Mouse (Mus musculus): ENCODE measurements around the gene Rab43. TPM values are rescaled to one million over a fixed set of nuclear protein-coding genes. Genes with fewer than 3 reads are reported as not detected.

The Rab43 gene
- polyA plus RNA-seq, 1 experiment from 2014 or later: 7.5 TPM

- no peak for ATAC-seq (ENCODE audit: insufficient number of reproducible peaks, low FRiP score, low TSS enrichment, low read depth)
These were observed 52.1 kb downstream of the Rab43 start for GRCm38 (mm10) chr6:87759850-87760249.

GRCm38 (mm10) chr6:87759404-87759803, 52.6 kb downstream of the Rab43 start:
- no peaks in the 10 kb centered on the region for H3K9me3 ChIP-seq (ENCODE audit: control insufficient read depth, low read length)
- H3K36me3 ChIP-seq (ENCODE audit: control insufficient read depth, insufficient read depth, low read length): no peaks in the 10 kb centered on the region
- no peak overlapping the region for H3K4me2 ChIP-seq (ENCODE audit: low read depth, severe bottlenecking)
- WGBS: 71% methylated on average over 3 of the region's 3 CpGs
- DNase-seq (ENCODE audit: low spot score): no peak
- no peaks in the 10 kb centered on the region for H3K4me1 ChIP-seq (ENCODE audit: control insufficient read depth, insufficient read depth, low read length)
- no peak for ATAC-seq (ENCODE audit: insufficient number of reproducible peaks, low FRiP score, low TSS enrichment, low read depth)
- H3K27ac ChIP-seq (replicated peaks; ENCODE audit: low read depth, low read length): no peak overlapping the region
- no peak overlapping the region for H3K4me3 ChIP-seq (ENCODE audit: low read depth, low read length)
- H3K27me3 ChIP-seq (ENCODE audit: control insufficient read depth, insufficient read depth, low read length): no peaks in the 10 kb centered on the region
- H3K9ac ChIP-seq (ENCODE audit: low read length): no peak overlapping the region

More at GRCm38 (mm10) chr6:87759850-87760249, 52.1 kb downstream of the Rab43 start:
- no peaks in the 10 kb centered on the region for H3K36me3 ChIP-seq (ENCODE audit: control insufficient read depth, insufficient read depth, low read length)
- no peaks in the 10 kb centered on the region for H3K9me3 ChIP-seq (ENCODE audit: control insufficient read depth, low read length)
- WGBS: 86% methylated on average over 3 of the region's 3 CpGs
- H3K27me3 ChIP-seq (ENCODE audit: control insufficient read depth, insufficient read depth, low read length): no peaks in the 10 kb centered on the region
- no peaks in the 10 kb centered on the region for H3K4me1 ChIP-seq (ENCODE audit: control insufficient read depth, insufficient read depth, low read length)
- H3K4me2 ChIP-seq (ENCODE audit: low read depth, severe bottlenecking): no peak overlapping the region
- no peak overlapping the region for H3K4me3 ChIP-seq (ENCODE audit: low read depth, low read length)
- no peak overlapping the region for H3K9ac ChIP-seq (ENCODE audit: low read length)
- H3K27ac ChIP-seq (replicated peaks; ENCODE audit: low read depth, low read length): no peak overlapping the region
- no peak for DNase-seq (ENCODE audit: low spot score)

DNA sequence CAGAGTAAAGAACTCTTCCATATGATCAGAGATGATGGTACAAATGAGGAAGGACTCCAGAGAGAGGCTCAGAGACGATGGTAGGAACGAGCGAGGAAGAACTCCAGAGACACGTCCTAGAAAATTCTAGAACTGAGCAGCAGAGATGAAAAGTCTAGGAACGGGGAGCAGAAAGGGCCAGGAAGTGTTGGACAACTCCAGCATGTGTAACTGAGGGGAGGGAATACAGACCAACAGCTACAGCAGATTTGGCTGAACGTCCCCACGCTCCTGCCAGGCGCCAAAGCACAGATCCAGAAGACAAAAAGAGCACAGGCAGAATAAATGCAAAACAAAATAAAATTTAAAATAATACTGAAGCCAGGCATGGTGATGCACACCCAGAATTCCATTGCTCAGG, 55.1 kb downstream of the Rab43 start:
- Histone ChIP-seq H3K27me3 (ENCODE audit: control insufficient read depth, insufficient read depth, low read length) (no peaks in the 10 kb centered on the region), H3K9ac (ENCODE audit: low read length) (no peak overlapping the region), H3K4me2 (ENCODE audit: low read depth, severe bottlenecking) (no peak overlapping the region), H3K4me1 (ENCODE audit: control insufficient read depth, insufficient read depth, low read length) (no peaks in the 10 kb centered on the region), H3K36me3 (ENCODE audit: control insufficient read depth, insufficient read depth, low read length) (no peaks in the 10 kb centered on the region), H3K27ac (replicated peaks; ENCODE audit: low read depth, low read length) (no peak overlapping the region), H3K9me3 (ENCODE audit: control insufficient read depth, low read length) (no peaks in the 10 kb centered on the region), H3K4me3 (ENCODE audit: low read depth, low read length) (no peak overlapping the region)
- no peak for DNase-seq (ENCODE audit: low spot score)
- no peak for ATAC-seq (ENCODE audit: insufficient number of reproducible peaks, low FRiP score, low TSS enrichment, low read depth)
- 91% methylated on average over 8 of the region's 8 CpGs for WGBS

DNA sequence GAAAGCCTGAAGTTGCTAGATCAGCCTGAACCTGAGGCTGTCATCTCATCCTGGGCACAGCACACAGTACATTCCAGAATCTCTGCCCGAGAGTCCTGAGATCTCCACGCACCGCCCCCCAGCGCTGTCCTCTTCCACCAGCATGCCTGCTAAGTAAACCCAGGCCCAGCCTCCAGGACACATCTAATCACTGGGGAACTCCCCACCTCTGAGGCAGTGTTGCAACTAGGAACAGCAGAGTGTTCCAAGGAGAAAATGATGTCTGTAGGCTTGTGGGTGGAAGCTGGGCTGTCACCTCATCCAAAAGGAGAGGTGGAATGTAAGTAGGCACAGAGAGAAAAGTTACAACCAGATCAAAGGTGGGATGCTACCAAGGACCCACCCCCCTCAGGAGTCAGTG, 56.8 kb downstream of the Rab43 start:
- no peaks in the 10 kb centered on the region for H3K9me3 ChIP-seq (ENCODE audit: control insufficient read depth, low read length)
- H3K36me3 ChIP-seq (ENCODE audit: control insufficient read depth, insufficient read depth, low read length): no peaks in the 10 kb centered on the region
- H3K9ac ChIP-seq (ENCODE audit: low read length): no peak overlapping the region
- H3K27me3 ChIP-seq (ENCODE audit: control insufficient read depth, insufficient read depth, low read length): no peaks in the 10 kb centered on the region
- H3K4me1 ChIP-seq (ENCODE audit: control insufficient read depth, insufficient read depth, low read length): no peaks in the 10 kb centered on the region
- WGBS: 86% methylated on average over 4 of the region's 4 CpGs
- DNase-seq (ENCODE audit: low spot score): no peak
- no peak overlapping the region for H3K27ac ChIP-seq (replicated peaks; ENCODE audit: low read depth, low read length)
- no peak overlapping the region for H3K4me3 ChIP-seq (ENCODE audit: low read depth, low read length)
- no peak for ATAC-seq (ENCODE audit: insufficient number of reproducible peaks, low FRiP score, low TSS enrichment, low read depth)
- H3K4me2 ChIP-seq (ENCODE audit: low read depth, severe bottlenecking): no peak overlapping the region

- H3K27ac ChIP-seq (replicated peaks; ENCODE audit: low read depth, low read length): no peak overlapping the region
- no peak overlapping the region for H3K9ac ChIP-seq (ENCODE audit: low read length)
- no peaks in the 10 kb centered on the region for H3K27me3 ChIP-seq (ENCODE audit: control insufficient read depth, insufficient read depth, low read length)
- H3K4me1 ChIP-seq (ENCODE audit: control insufficient read depth, insufficient read depth, low read length): no peaks in the 10 kb centered on the region
- no peaks in the 10 kb centered on the region for H3K36me3 ChIP-seq (ENCODE audit: control insufficient read depth, insufficient read depth, low read length)
- ATAC-seq (ENCODE audit: insufficient number of reproducible peaks, low FRiP score, low TSS enrichment, low read depth): no peak
- no peak overlapping the region for H3K4me2 ChIP-seq (ENCODE audit: low read depth, severe bottlenecking)
- 82% methylated on average over 6 of the region's 6 CpGs for WGBS
- no peak overlapping the region for H3K4me3 ChIP-seq (ENCODE audit: low read depth, low read length)
- no peak for DNase-seq (ENCODE audit: low spot score)
- H3K9me3 ChIP-seq (ENCODE audit: control insufficient read depth, low read length): no peaks in the 10 kb centered on the region
These were observed 60.4 kb downstream of the Rab43 start for GRCm38 (mm10) chr6:87751574-87751973.

GRCm38 (mm10) chr6:87750184-87750910, 61.6 kb downstream of the Rab43 start:
- Histone ChIP-seq H3K36me3 (ENCODE audit: control insufficient read depth, insufficient read depth, low read length) (no peaks in the 10 kb centered on the region), H3K27me3 (ENCODE audit: control insufficient read depth, insufficient read depth, low read length) (no peaks in the 10 kb centered on the region), H3K4me2 (ENCODE audit: low read depth, severe bottlenecking) (no peak overlapping the region), H3K4me1 (ENCODE audit: control insufficient read depth, insufficient read depth, low read length) (no peaks in the 10 kb centered on the region), H3K9ac (ENCODE audit: low read length) (no peak overlapping the region), H3K4me3 (ENCODE audit: low read depth, low read length) (no peak overlapping the region), H3K9me3 (ENCODE audit: control insufficient read depth, low read length) (no peaks in the 10 kb centered on the region), H3K27ac (replicated peaks; ENCODE audit: low read depth, low read length) (no peak overlapping the region)
- ATAC-seq (ENCODE audit: insufficient number of reproducible peaks, low FRiP score, low TSS enrichment, low read depth) (no peak), DNase-seq (ENCODE audit: low spot score) (no peak)
- WGBS: 85% methylated on average over 8 of the region's 8 CpGs

DNA sequence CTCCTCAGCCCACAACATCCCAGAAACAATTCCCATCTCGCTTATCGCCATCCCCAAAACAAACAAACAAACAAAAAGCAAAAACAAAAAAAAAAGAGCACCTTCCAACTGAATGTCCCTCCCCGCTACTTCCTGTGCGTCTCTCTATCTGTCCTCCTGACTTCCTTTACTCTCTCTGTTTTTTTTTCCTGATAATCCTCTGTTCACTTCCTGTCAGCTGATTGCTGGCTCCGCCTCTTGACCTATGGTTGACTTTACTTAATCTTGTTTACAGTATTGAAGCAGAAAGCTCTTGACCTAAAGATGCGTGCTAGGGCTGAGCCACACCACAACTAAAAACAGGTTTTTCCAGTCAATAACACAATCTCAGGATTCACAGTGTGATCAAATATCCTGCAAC, 63.4 kb downstream of the Rab43 start:
- Histone ChIP-seq H3K9me3 (ENCODE audit: control insufficient read depth, low read length) (no peaks in the 10 kb centered on the region), H3K27ac (replicated peaks; ENCODE audit: low read depth, low read length) (no peak overlapping the region), H3K9ac (ENCODE audit: low read length) (no peak overlapping the region), H3K4me3 (ENCODE audit: low read depth, low read length) (no peak overlapping the region), H3K4me1 (ENCODE audit: control insufficient read depth, insufficient read depth, low read length) (no peaks in the 10 kb centered on the region), H3K4me2 (ENCODE audit: low read depth, severe bottlenecking) (no peak overlapping the region), H3K27me3 (ENCODE audit: control insufficient read depth, insufficient read depth, low read length) (no peaks in the 10 kb centered on the region), H3K36me3 (ENCODE audit: control insufficient read depth, insufficient read depth, low read length) (no peaks in the 10 kb centered on the region)
- DNase-seq (ENCODE audit: low spot score): no peak
- no peak for ATAC-seq (ENCODE audit: insufficient number of reproducible peaks, low FRiP score, low TSS enrichment, low read depth)
- 87% methylated on average over 6 of the region's 6 CpGs for WGBS

- H3K27ac ChIP-seq (replicated peaks; ENCODE audit: low read depth, low read length): no peak overlapping the region
These were observed 63.9 kb downstream of the Rab43 start for GRCm38 (mm10) chr6:87748078-87748477.

GRCm38 (mm10) chr6:87746849-87747248, 65.1 kb downstream of the Rab43 start:
- Histone ChIP-seq H3K4me3 (ENCODE audit: low read depth, low read length) (no peak overlapping the region), H3K27ac (replicated peaks; ENCODE audit: low read depth, low read length) (no peak overlapping the region), H3K9ac (ENCODE audit: low read length) (no peak overlapping the region), H3K4me1 (ENCODE audit: control insufficient read depth, insufficient read depth, low read length) (no peaks in the 10 kb centered on the region), H3K9me3 (ENCODE audit: control insufficient read depth, low read length) (no peaks in the 10 kb centered on the region), H3K27me3 (ENCODE audit: control insufficient read depth, insufficient read depth, low read length) (no peaks in the 10 kb centered on the region), H3K36me3 (ENCODE audit: control insufficient read depth, insufficient read depth, low read length) (no peaks in the 10 kb centered on the region), H3K4me2 (ENCODE audit: low read depth, severe bottlenecking) (no peak overlapping the region)
- 64% methylated on average over 2 of the region's 2 CpGs for WGBS
- DNase-seq (ENCODE audit: low spot score) (no peak), ATAC-seq (ENCODE audit: insufficient number of reproducible peaks, low FRiP score, low TSS enrichment, low read depth) (no peak)

More at GRCm38 (mm10) chr6:87748078-87748477, 63.9 kb downstream of the Rab43 start:
- WGBS: 93% methylated on average over 2 of the region's 2 CpGs
- Histone ChIP-seq H3K4me2 (ENCODE audit: low read depth, severe bottlenecking) (no peak overlapping the region), H3K4me3 (ENCODE audit: low read depth, low read length) (no peak overlapping the region), H3K9ac (ENCODE audit: low read length) (no peak overlapping the region), H3K36me3 (ENCODE audit: control insufficient read depth, insufficient read depth, low read length) (no peaks in the 10 kb centered on the region), H3K27me3 (ENCODE audit: control insufficient read depth, insufficient read depth, low read length) (no peaks in the 10 kb centered on the region), H3K4me1 (ENCODE audit: control insufficient read depth, insufficient read depth, low read length) (no peaks in the 10 kb centered on the region), H3K9me3 (ENCODE audit: control insufficient read depth, low read length) (no peaks in the 10 kb centered on the region)
- no peak for DNase-seq (ENCODE audit: low spot score)
- no peak for ATAC-seq (ENCODE audit: insufficient number of reproducible peaks, low FRiP score, low TSS enrichment, low read depth)

All from limb, embryonic 11.5 days (tissue).